Mouse (Mus musculus) megakaryocyte, embryonic 14.5 days (primary cell): ENCODE measurements around the gene Cbr2.

Experiments used
- FLI1 ChIP-seq: IDR thresholded peaks from 2 replicates; pipeline ENCODE4 v1.6.1; 2012; ENCODE audit warnings: low read length, inconsistent platforms, mixed read lengths
- GATA1 ChIP-seq: IDR thresholded peaks from 3 replicates; pipeline ENCODE4 v1.6.1; 2012; ENCODE audit warnings: mixed read lengths, low read length, inconsistent platforms, borderline replicate concordance

DNA sequence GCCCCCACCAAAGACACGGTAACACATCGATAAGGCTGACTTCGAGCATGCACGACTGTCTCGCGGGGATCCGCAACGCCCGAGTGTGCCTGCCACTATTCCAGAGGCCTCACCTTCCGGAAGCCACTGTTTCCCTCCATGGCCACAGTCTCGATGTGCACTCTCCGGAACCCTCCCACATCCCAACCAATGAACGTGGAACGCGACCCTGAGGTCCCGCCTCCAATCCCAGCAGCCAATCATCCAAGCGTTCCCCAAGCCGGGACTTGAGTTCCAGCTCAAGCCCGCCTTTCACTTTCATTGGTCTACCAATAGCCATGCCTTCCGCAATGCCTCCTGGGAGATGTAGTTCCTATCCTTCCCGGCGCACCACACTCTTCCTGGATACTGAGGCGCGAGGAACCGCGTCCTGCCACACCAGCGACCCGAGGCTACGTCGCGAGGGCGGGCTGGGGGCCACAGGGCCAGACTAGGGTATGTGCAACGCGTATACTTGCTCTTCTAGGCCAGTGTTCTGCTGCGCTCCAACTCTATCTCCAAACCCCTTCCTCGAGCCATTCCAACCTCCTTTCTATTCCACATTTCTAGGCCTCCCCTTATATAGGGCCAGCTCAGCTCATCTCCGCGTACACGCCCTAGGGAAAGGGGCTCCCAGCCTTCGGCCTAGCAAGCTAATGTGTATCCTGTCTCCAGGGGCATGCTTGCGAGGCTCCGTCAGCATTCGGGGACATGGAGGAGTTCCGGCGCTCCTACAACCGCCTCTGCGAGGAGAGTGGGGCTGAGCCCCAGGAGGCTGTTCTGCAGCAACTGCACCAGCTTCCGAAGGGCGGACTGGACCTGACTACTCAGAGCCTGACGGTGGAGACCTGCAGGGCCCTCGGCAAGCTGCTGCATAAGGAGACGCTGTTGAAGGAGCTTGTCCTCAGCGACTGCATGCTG, 18.1 kb downstream of the Cbr2 start, which contains the start of the genes Cenpx and Lrrc45:
- no peak for TF ChIP-seq GATA1
- TF ChIP-seq FLI1 = no peak; the same call in 1 of the 2 replicates
